Mouse (Mus musculus): ENCODE data around the gene Wnt1. TPM values are rescaled to one million over a fixed set of nuclear protein-coding genes. Genes with fewer than 3 reads are reported as not detected.
A peak's percentile ranks its signal among the peaks of the same experiment; 100 is the strongest.

The Wnt1 gene
- polyA plus RNA-seq, 1 experiment from 2014 or later, result not detected

DNA sequence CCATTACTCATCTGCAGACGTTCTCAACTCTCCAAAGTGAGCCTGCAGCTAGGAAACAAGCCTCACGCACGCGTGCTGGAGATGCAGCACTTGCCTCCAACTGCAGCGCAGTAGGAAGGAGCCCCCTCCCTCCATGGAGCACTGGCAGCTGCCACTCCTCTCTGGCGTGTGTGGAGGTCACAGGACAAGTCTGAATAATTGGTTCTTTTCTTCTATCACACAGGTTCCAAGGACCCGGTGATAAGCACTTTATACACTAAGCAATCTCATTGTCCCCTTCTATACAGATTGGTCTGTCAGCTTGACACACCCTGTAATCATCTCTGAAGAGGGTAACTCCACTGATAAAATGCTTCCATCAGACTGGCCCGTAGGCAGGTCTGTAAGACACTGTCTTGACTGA, 36.6 kb upstream of the Wnt1 start:
- 57% methylated on average over 8 of the region's 8 CpGs for WGBS
- Histone ChIP-seq H3K4me1 (ENCODE audit: control insufficient read depth in 2 of 2, insufficient read depth in 2 of 2, low read length in 2 of 2) (peaks cover 0 to 9% of the 10 kb centered on the region in 2 experiments; a peak in 1 of 4 replicates), H3K9ac (ENCODE audit: low read length) (no peak overlapping the region), H3K4me2 (ENCODE audit: low read length) (no peak overlapping the region), H3K4me3 (ENCODE audit: control insufficient read depth in 1 of 2, insufficient read depth in 1 of 2, low read depth in 1 of 2, low read length in 2 of 2) (no peak overlapping the region), H3K27me3 (ENCODE audit: control insufficient read depth, insufficient read depth, low read length) (no peaks in the 10 kb centered on the region), H3K36me3 (ENCODE audit: control insufficient read depth, insufficient read depth, low read length) (peaks cover 31% of the 10 kb centered on the region), H3K27ac (replicated peaks in 1 of 2; ENCODE audit: control insufficient read depth in 1 of 2, insufficient read depth in 1 of 2, low read depth in 2 of 2, low read length in 2 of 2) (no peak overlapping the region), H3K9me3 (ENCODE audit: control insufficient read depth, low read length) (no peaks in the 10 kb centered on the region)
- ATAC-seq (ENCODE audit: insufficient number of reproducible peaks, insufficient read depth, low FRiP score, low read depth), result peak; percentile 31; the same call in 1 of the 2 replicates

DNA sequence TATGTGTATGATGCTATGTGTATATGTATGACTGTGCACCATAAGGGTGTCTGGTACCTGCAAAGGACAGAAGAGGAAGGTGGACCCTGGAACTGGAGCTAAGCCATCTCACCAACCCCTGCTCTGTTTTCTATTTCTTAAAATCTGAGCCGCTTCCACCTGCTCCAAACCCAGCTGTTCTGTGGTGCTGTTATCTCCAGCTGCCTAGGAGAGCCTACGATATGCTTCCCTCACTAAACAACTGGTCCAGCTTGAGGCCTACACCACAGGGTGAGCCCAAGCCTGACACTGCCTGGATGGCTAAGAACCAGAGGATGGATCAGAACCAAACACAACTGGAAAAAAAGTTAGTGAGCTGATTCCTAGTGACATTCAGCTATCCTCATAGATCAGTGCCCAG, 35.5 kb upstream of the Wnt1 start:
- WGBS, result 56% methylated on average over 2 of the region's 2 CpGs
- Histone ChIP-seq H3K4me1 (ENCODE audit: control insufficient read depth in 2 of 2, insufficient read depth in 2 of 2, low read length in 2 of 2) (peaks cover 0 to 9% of the 10 kb centered on the region in 2 experiments; a peak in 1 of 4 replicates), H3K36me3 (ENCODE audit: control insufficient read depth, insufficient read depth, low read length) (peaks cover 42% of the 10 kb centered on the region), H3K9ac (ENCODE audit: low read length) (no peak overlapping the region), H3K27ac (replicated peaks in 1 of 2; ENCODE audit: control insufficient read depth in 1 of 2, insufficient read depth in 1 of 2, low read depth in 2 of 2, low read length in 2 of 2) (no peak overlapping the region), H3K4me3 (ENCODE audit: control insufficient read depth in 1 of 2, insufficient read depth in 1 of 2, low read depth in 1 of 2, low read length in 2 of 2) (no peak overlapping the region), H3K4me2 (ENCODE audit: low read length) (no peak overlapping the region), H3K27me3 (ENCODE audit: control insufficient read depth, insufficient read depth, low read length) (no peaks in the 10 kb centered on the region), H3K9me3 (ENCODE audit: control insufficient read depth, low read length) (no peaks in the 10 kb centered on the region)
- no peak for ATAC-seq (ENCODE audit: insufficient number of reproducible peaks, insufficient read depth, low FRiP score, low read depth)

DNA sequence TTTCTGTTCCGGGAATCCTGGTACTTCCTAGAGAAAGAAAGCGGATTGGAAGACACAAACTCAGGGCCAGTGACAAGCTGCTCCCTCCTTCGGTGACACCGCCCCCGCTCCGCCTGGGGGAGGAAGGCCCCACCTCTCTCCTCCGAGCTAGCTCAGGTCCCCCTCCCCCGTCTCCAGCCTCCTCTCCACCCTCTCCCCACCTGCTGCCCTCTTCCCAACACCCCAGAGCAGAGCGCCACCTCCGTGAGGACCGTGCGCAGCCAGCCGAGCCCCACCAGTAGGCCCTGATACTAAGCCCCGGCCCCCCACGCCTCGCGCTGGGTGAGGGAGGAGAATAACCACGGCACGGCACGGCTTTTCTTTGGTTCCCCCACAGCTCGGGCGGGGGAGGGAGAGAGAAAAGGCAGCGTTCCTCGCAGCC, 27.4 kb upstream of the Wnt1 start:
- Histone ChIP-seq H3K4me2 (ENCODE audit: low read length) (peak overlapping the region; percentile 79), H3K27ac (replicated peaks in 1 of 2; ENCODE audit: control insufficient read depth in 1 of 2, insufficient read depth in 1 of 2, low read depth in 2 of 2, low read length in 2 of 2) (peak overlapping the region; percentile 69 to 78), H3K27me3 (ENCODE audit: control insufficient read depth, insufficient read depth, low read length) (peaks cover 13% of the 10 kb centered on the region; the same call in 1 of the 2 replicates), H3K9ac (ENCODE audit: low read length) (peak overlapping the region; percentile 91), H3K4me1 (ENCODE audit: control insufficient read depth in 2 of 2, insufficient read depth in 2 of 2, low read length in 2 of 2) (peaks cover 3 to 13% of the 10 kb centered on the region in 2 experiments; a peak in 3 of 4 replicates), H3K9me3 (ENCODE audit: control insufficient read depth, low read length) (no peaks in the 10 kb centered on the region), H3K36me3 (ENCODE audit: control insufficient read depth, insufficient read depth, low read length) (peaks cover 32% of the 10 kb centered on the region), H3K4me3 (ENCODE audit: control insufficient read depth in 1 of 2, insufficient read depth in 1 of 2, low read depth in 1 of 2, low read length in 2 of 2) (peak overlapping the region; percentile 90 to 99)
- WGBS, result 0% methylated on average over 21 of the region's 24 CpGs
- ATAC-seq (ENCODE audit: insufficient number of reproducible peaks, insufficient read depth, low FRiP score, low read depth), result peak; percentile 69

DNA sequence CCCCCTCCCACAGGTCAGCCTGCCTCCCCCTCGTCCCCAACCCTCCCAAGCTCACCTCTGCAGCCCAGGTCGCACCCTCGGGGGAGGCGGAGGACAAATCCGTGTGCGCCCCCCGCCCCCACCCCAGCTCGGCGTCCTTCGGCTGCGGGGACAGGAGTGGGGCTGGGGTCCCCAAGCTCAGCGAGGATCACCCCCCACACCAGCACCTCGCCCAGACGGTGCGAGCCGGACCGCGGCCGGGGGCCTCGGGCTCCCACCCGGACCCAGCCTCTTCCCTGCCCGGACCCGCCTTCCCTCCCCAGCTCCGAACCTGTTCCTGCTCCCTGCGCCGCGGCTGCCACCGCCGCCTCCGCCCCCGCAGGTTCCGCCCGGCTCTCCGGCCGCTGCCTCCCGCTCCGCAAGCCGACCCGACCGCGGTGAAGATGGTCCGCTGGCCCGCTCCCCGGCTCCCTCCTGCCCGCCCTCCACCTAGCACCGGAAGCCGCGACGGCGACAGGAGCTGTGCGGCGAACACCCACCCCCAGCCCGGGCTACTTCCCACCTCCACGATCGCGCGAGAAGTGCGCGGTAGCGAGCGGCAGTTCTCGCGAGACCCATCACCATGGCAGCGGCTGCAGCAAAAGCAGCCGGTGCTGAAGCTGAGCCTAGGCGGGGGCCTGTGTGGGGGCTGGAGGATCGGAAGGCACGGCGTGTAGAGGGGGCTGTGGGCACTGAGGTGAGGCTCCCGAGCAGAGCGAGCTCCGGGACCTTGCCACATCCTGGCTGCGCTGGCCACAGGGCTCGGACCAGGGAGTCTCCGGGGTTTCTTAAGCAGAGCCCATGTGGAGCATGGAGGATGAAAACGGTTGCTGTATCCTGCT, 26.8 kb upstream of the Wnt1 start, which contains the start of gene Arf3:
Gene Arf3, minus strand, starts transcription at position 545 of the 860 bp plus-strand sequence.
- Histone ChIP-seq H3K27me3 (ENCODE audit: control insufficient read depth, insufficient read depth, low read length) (peaks cover 14% of the 10 kb centered on the region; the same call in 1 of the 2 replicates), H3K36me3 (ENCODE audit: control insufficient read depth, insufficient read depth, low read length) (peaks cover 28% of the 10 kb centered on the region), H3K9ac (ENCODE audit: low read length) (peak within 1 kb of the TSS; percentile 91), H3K4me3 (ENCODE audit: control insufficient read depth in 1 of 2, insufficient read depth in 1 of 2, low read depth in 1 of 2, low read length in 2 of 2) (peak within 1 kb of the TSS; percentile 90 to 99), H3K27ac (replicated peaks in 1 of 2; ENCODE audit: control insufficient read depth in 1 of 2, insufficient read depth in 1 of 2, low read depth in 2 of 2, low read length in 2 of 2) (peak within 1 kb of the TSS; percentile 69 to 78), H3K4me2 (ENCODE audit: low read length) (peak within 1 kb of the TSS; percentile 79), H3K9me3 (ENCODE audit: control insufficient read depth, low read length) (no peaks in the 10 kb centered on the region), H3K4me1 (ENCODE audit: control insufficient read depth in 2 of 2, insufficient read depth in 2 of 2, low read length in 2 of 2) (peaks cover 3 to 13% of the 10 kb centered on the region in 2 experiments; a peak in 3 of 4 replicates)
- peak; percentile 90 for ATAC-seq (ENCODE audit: insufficient number of reproducible peaks, insufficient read depth, low FRiP score, low read depth)
- under 1% methylated on average over 66 of the region's 76 CpGs for WGBS

DNA sequence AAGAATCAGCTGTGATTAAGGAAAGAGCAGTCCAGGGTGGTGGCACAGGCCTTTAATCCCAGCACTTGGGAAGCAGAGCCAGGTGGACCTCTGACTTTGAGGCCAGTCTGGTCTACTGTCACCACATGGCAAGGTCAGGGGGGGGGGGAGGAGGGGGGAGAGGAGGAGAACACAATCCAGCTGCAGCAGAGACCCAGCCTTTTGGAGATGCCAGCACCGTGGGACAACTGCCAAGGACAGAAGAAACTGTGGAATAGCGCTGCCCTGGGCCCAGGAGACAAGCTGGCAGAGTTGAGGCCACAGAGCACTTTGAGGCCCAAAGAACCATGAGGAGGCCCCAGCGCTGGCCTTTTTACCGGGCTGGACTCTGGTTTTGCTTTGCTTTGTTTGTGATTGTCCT, 23.7 kb upstream of the Wnt1 start:
- no peak overlapping the region for H3K27ac ChIP-seq (replicated peaks in 1 of 2; ENCODE audit: control insufficient read depth in 1 of 2, insufficient read depth in 1 of 2, low read depth in 2 of 2, low read length in 2 of 2)
- no peak overlapping the region for H3K9ac ChIP-seq (ENCODE audit: low read length)
- H3K9me3 ChIP-seq (ENCODE audit: control insufficient read depth, low read length), result no peaks in the 10 kb centered on the region
- H3K4me2 ChIP-seq (ENCODE audit: low read length), result no peak overlapping the region
- 0 out of 2 replicates have a peak, but pooled peaks cover under 1% of the 10 kb centered on the region for H3K36me3 ChIP-seq (ENCODE audit: control insufficient read depth, insufficient read depth, low read length)
- H3K4me1 ChIP-seq (ENCODE audit: control insufficient read depth in 2 of 2, insufficient read depth in 2 of 2, low read length in 2 of 2), result peaks cover 3 to 13% of the 10 kb centered on the region in 2 experiments; a peak in 3 of 4 replicates
- 54% methylated on average over 4 of the region's 4 CpGs for WGBS
- no peak overlapping the region for H3K4me3 ChIP-seq (ENCODE audit: control insufficient read depth in 1 of 2, insufficient read depth in 1 of 2, low read depth in 1 of 2, low read length in 2 of 2)
- no peak for ATAC-seq (ENCODE audit: insufficient number of reproducible peaks, insufficient read depth, low FRiP score, low read depth)
- H3K27me3 ChIP-seq (ENCODE audit: control insufficient read depth, insufficient read depth, low read length), result peaks cover 17% of the 10 kb centered on the region; the same call in 1 of the 2 replicates

DNA sequence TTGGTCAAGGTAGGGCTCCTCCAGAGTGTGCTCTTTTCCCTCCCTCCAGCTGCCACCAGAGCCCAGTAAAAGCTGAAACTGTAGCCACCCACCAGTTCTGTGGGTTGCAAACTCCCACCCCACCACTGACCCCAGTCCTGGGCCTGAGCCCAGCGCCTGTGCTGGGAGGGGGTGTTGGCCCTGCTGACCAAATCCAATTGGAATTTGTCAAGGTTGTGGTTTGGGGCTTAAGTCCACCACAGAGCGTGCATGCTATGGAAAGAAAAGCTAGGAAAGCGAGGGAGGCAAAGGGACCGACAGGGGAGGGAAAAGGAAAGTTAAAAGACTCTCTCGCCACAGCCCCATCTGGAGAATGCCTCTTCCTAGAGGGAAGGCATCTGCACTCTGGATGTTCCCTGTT, 21.4 kb upstream of the Wnt1 start:
- Histone ChIP-seq H3K36me3 (ENCODE audit: control insufficient read depth, insufficient read depth, low read length) (no peaks in the 10 kb centered on the region), H3K27ac (replicated peaks in 1 of 2; ENCODE audit: control insufficient read depth in 1 of 2, insufficient read depth in 1 of 2, low read depth in 2 of 2, low read length in 2 of 2) (no peak overlapping the region), H3K4me2 (ENCODE audit: low read length) (no peak overlapping the region), H3K9ac (ENCODE audit: low read length) (no peak overlapping the region), H3K27me3 (ENCODE audit: control insufficient read depth, insufficient read depth, low read length) (peaks cover 37% of the 10 kb centered on the region), H3K9me3 (ENCODE audit: control insufficient read depth, low read length) (no peaks in the 10 kb centered on the region), H3K4me1 (ENCODE audit: control insufficient read depth in 2 of 2, insufficient read depth in 2 of 2, low read length in 2 of 2) (peaks cover 3 to 9% of the 10 kb centered on the region in 2 experiments; a peak in 2 of 4 replicates), H3K4me3 (ENCODE audit: control insufficient read depth in 1 of 2, insufficient read depth in 1 of 2, low read depth in 1 of 2, low read length in 2 of 2) (no peak overlapping the region)
- ATAC-seq (ENCODE audit: insufficient number of reproducible peaks, insufficient read depth, low FRiP score, low read depth), result no peak
- WGBS, result 21% methylated on average over 5 of the region's 5 CpGs

DNA sequence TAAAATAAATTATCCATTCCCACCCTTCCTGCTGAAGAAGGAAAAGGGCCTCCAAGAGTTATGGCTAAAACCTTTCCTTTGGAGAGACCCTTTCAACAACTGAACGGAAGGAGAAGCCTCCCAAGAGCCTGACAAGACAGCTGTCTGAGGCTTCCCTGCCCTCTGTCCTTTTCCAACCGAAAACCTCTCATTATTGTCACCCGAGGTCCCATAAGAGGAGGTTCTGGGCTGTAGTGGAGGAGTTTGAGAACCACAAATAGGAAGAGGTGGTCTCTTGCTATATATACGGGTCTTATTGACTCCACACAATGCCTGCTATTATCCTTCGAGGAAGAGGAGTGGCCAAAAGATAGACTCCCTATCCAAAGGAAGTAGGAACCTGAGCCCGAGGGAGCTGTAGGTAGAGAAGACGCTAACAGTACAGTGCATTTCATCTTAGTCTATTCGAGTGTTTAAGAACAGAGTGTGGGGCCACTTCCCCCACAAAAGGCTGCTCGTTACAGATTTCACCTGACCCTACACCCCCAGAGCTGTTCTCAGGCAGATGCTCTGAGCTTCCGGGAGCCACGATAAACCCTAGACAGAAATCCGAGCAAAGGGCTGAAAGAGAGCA, 17.7 kb upstream of the Wnt1 start:
- Histone ChIP-seq H3K36me3 (ENCODE audit: control insufficient read depth, insufficient read depth, low read length) (no peaks in the 10 kb centered on the region), H3K9ac (ENCODE audit: low read length) (peak overlapping the region; percentile 59), H3K4me1 (ENCODE audit: control insufficient read depth in 2 of 2, insufficient read depth in 2 of 2, low read length in 2 of 2) (peaks cover 5 to 12% of the 10 kb centered on the region in 2 experiments; a peak in 3 of 4 replicates), H3K4me2 (ENCODE audit: low read length) (peak overlapping the region; percentile 74), H3K27ac (replicated peaks in 1 of 2; ENCODE audit: control insufficient read depth in 1 of 2, insufficient read depth in 1 of 2, low read depth in 2 of 2, low read length in 2 of 2) (no peak overlapping the region), H3K27me3 (ENCODE audit: control insufficient read depth, insufficient read depth, low read length) (peaks cover 60% of the 10 kb centered on the region), H3K9me3 (ENCODE audit: control insufficient read depth, low read length) (no peaks in the 10 kb centered on the region), H3K4me3 (ENCODE audit: control insufficient read depth in 1 of 2, insufficient read depth in 1 of 2, low read depth in 1 of 2, low read length in 2 of 2) (peak overlapping the region; percentile 38 to 43)
- WGBS, result 12% methylated on average over 12 of the region's 12 CpGs
- ATAC-seq (ENCODE audit: insufficient number of reproducible peaks, insufficient read depth, low FRiP score, low read depth), result no peak
